Mouse (Mus musculus) cerebellum, postnatal 25 days (tissue): ENCODE measurements around the gene Homer1.

Experiments used
- DNase-seq, 2 experiments: peaks; one replicate each; pipeline ENCODE4 v3.0.0; 2021; ENCODE audit warnings: mixed read lengths in 2 of 2

Gene Homer1

GRCm38 (mm10) chr13:93299316-93299715 lies at the start of gene Homer1:
Gene Homer1, plus strand, starts transcription at chr13:93299635.
- no peak for DNase-seq

DNA sequence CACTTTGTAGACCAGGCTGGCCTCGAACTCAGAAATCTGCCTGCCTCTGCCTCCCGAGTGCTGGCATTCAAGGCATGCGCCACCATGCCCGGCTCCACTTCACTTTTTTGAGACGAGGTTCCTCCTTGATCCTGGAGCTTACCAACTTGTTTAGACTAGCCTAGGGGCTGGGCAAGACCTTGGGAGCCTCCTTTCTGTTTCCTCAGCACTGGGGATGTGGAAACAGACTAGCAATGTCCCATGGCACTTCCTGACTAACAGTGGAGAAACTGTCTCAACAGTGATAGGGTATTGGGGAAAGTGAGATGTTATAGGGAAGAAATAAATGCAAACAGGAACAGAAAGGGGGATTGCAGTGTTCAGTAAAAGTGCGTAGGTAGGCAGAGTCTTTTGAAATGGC lies 47.7 kb upstream of the Homer1 start:
- DNase-seq, result no peak

GRCm38 (mm10) chr13:93252175-93252574 lies 47.3 kb upstream of the Homer1 start:
- no peak for DNase-seq

GRCm38 (mm10) chr13:93252941-93253340 lies 46.5 kb upstream of the Homer1 start:
- DNase-seq, result no peak

GRCm38 (mm10) chr13:93267151-93267550 lies 32.3 kb upstream of the Homer1 start:
- DNase-seq, result no peak

DNA sequence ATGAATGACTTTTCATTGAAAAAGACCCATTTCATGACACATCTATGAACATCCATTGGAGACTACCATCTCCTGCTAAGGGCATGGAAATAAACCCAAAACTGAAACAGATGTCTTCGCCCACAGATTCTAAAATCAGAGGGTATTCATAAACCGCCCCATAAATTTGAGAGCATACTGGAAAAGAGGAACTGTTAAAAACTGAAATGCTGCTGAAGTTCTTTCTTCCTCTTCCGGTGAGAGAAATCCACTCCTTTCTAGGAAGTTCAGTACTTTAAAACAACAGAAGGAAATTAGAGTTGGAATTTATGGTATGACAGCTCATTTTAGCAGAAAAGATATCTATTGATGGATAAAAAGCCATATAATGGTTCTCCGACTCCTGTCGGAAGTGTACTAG lies 1.1 kb downstream of the Homer1 start:
- no peak for DNase-seq

DNA sequence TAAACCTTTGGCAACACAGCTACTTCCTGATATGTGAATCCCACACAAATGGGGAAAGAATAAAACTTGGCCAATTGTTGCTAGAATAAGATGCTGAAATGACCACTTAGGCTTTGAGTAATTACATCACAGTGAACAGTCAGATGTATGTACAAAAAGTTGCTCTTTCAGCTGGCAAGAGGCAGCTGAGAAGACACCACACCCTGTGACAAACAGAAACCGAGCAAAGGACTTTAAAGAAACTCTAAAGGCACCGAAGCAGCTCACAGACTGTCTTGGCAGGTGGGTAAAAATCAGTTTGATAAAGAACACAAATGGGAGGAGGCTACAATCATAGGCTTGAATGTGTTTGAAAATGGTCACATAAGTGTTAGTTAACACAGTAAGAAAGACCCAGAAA lies 1.6 kb downstream of the Homer1 start:
- DNase-seq, result no peak

- no peak for DNase-seq
Measured at GRCm38 (mm10) chr13:93302846-93303562, 3.6 kb downstream of the Homer1 start.

DNA sequence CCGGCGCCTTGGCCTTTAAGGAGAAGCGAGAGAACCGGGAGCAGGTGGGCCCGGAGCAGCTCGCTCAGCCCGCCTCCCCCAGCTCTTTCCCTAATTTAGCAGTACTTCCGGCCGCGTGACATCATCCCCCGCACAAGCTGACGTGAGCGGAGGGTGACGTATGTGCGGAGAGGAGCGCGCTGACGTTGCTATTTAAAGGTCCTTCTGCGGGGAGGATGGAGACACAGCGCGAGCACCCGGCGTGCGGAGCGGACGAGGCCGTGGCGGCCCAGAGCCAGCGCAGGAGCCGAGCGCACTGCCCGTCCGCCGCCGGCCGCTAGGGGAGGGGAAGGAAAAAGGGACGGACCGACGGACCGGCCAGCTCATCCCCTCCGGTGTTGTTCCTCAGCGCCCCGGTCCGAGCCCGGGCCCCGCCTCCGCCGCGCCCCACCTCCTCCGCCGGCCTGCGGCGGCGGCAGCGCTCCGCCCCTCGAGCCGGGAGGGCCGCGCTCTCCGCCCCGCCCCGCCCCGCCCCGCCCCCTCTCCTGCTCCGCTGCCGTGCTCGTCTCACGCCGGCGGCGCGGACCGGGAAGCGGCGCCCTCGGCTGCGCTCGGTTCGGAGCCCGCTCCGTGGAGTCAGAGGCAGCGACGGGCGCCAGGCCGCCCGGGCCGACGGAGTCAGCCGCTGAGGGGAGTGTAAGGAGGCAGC lies 4.3 kb downstream of the Homer1 start:
- peak; percentile 98 to 99 for DNase-seq

DNA sequence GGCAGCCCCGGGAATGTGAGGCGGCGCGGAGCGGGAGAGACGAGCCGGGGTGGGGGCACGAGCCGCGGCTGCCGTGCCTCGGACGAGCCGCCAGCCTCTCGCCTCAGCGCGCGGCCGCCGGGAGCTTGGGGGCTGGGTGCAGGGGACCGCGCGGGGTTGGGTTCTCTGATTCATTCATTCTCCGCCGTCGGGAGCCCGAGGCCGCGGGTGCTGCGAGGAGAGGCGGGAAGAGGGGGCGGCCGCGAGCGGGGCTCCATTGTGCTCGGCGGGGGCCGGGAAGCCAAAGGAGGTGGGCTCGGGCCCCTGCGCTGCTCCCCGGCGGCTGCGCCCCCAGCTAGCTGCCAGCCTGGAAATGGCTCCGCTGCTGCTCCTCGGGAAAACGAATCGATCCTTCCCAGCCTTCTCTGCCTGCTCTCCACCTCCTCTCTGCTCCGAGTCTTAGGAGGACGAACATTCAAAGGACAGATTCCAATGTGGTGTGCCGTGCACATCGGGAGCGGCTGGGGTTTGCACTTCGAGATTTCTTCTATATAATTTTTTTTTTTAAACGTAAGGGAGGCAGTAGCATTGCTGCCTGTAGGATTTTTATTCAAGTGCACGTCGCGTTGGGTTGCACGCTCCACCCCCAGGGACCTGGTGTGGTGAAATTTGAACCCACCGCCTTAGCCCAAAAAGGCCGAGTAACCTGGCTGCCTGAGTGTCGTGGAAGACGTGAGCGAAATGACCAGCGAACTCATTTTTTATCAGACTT lies 5.0 kb downstream of the Homer1 start:
- DNase-seq, result no peak

DNA sequence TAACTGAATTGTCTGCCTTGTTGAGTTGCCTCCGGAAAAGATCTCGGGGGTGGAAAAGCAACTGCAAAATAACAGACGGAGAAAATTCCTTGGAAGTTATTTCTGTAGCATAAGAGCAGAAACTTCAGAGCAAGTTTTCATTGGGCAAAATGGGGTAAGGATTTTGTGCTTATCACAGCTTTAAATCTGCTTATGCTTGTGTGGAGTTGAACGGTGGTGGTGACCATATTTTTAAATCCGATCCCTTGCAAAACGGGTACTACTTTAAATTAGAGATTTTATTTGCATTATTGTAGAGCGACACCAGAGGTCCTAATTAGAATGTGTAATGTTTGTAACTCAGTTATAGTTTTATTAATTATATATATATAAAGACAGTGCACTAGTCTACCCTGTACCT lies 5.7 kb downstream of the Homer1 start:
- no peak for DNase-seq

DNA sequence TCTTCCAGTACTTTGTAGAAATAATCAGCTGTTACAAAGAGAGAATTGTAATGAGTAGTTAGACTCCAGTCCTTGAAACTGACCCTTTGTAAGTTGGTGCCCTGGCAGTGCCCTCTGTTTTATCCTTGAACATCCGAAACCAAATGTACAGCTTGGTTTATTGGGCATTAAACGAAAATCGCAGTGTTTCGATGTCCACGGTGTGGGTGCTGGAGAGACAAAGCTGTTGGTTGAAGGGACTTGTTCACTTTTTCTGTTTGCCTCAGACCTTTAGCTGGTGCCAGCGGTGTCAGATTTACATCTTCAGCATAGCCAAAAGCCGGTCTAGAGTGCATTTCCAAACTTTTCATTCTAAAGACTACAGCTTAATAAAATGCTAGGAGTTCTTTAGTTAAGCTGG lies 6.2 kb downstream of the Homer1 start:
- peak; percentile 20 to 33 for DNase-seq

DNA sequence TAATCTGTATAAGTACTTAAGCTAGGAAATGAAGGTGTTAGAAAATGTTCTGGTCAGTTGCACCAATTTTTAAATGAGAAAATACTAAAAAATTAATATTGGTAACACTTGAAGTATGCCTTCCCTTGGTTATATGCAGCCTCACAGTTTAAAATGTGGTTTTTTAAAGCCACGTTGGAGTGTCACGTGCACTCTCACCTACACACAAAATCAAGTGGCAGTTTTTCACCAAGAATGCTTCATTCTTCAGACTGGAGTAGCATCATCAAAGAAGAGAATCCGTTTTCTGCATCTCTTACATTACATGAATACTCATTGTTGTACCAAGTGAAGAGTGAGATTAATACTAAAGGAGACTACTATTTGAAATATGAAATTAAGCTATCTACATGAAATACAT lies 7.1 kb downstream of the Homer1 start:
- DNase-seq, result no peak

- DNase-seq, result no peak
Measured at GRCm38 (mm10) chr13:93307700-93308099, 8.3 kb downstream of the Homer1 start.

DNA sequence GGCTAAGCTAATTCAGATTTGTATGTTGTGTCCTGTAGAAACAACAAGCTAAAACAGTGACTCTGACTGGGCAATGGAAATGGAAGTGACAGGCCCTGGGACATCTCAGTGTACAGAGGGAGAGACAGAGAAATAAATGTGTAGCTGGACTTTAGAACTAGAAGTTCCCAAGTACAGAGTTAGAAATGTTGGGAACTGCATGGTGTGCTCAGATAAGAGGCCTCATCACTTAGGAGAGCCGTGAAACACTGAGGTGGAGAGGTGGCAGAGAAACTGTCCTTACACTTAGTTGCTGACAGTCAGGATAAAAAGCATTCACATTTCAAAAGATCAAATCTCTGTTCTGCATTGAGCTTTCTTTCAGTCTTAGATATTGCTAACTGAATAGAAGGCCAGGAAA lies 9.9 kb downstream of the Homer1 start:
- DNase-seq, result no peak

GRCm38 (mm10) chr13:93312518-93312917 lies 13.1 kb downstream of the Homer1 start:
- DNase-seq, result no peak

GRCm38 (mm10) chr13:93314322-93314721 lies 14.9 kb downstream of the Homer1 start:
- no peak for DNase-seq

- DNase-seq, result peak in 1 of 2 experiments; percentile 26
Measured at GRCm38 (mm10) chr13:93320089-93320488, 20.7 kb downstream of the Homer1 start.

DNA sequence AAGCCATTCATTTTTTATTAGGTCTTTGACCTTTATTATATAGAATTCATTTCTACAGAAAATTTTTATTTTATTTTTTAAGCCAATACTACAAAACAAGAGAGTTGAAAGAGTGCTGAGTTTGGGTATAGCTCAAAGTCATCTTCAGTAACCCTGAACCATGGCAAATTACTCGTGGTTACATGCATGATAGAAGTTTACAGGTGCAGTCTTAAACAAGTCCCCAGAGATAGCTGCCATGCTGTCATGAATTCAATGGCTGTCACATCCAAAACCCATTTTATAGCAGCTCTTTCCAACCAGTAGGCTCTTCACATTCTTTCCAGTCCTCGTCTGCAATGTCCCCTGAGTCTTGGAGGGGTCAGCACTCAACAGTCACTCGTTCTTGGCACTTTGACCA lies 26.9 kb downstream of the Homer1 start:
- no peak for DNase-seq

- no peak for DNase-seq
Measured at GRCm38 (mm10) chr13:93331721-93332120, 32.3 kb downstream of the Homer1 start.

DNA sequence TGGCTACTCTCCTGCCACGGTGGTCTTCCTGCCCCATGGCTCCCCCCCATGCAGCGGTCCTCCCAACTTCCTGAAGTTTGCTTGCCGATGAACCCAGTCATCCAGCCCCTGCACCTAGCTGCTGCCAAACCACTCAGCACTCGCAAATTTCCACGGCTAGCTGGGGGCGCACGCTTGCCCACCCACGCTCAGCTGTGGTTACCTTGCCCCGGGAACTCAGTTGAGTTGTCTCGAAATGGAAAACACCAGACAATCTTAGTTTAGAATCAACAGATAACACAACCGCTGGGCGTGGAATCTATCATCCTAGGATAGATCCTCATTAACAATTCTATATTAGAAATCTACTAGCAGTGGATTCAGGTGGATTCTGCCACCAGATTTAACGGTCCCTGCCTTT lies 33.1 kb downstream of the Homer1 start:
- no peak for DNase-seq

DNA sequence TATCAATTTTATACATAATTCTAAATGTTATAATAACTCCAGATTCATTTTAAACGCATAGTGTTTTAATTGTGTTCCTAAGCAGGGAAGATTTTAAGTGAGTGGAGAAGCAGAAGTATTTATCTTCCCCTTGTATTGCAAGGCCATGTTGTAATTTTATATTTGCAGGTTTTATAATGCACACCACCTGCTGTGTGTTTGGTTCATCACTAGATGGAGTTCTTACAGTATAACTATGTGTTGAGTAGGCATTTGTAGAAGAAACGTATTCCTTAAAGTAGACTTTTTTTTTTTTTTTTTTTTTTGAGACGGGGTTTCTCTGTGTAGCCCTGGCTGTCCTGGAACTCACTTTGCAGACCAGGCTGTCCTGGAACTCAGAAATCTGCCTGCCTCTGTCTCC lies 35.9 kb downstream of the Homer1 start:
- no peak for DNase-seq

- no peak for DNase-seq
Measured at GRCm38 (mm10) chr13:93338394-93338793, 39.0 kb downstream of the Homer1 start.
